Mouse (Mus musculus): ENCODE data around the gene 4430402I18Rik.

DNA sequence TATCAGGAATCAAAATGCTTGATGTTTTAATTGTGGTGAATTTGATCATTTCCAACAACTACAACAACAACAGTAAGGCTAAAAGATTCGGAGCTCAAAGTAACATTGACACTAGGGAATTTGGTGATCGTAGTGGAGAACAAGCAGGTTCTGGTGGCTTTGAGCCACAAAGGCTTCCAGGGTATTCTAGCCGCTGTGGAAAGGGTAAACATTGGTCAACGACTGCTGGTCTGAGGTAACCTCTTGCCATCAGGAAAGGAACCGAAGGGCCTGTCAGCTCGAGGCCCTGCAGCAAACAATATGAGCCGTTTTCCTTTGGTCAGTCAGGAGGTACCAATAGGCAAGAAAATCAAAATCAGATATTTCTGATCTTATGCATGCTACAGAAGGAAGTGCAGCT is 15.0 kb upstream of the 4430402I18Rik start:
- no peak for TF ChIP-seq CTCF (IDR thresholded peaks at IDR 0.05; ENCODE audit: low read depth, low read length)
- no peak for TF ChIP-seq POLR2A (IDR thresholded peaks at IDR 0.05; ENCODE audit: borderline replicate concordance, low read depth, low read length)
